Mouse (Mus musculus): ENCODE measurements around the gene Pygb.

DNA sequence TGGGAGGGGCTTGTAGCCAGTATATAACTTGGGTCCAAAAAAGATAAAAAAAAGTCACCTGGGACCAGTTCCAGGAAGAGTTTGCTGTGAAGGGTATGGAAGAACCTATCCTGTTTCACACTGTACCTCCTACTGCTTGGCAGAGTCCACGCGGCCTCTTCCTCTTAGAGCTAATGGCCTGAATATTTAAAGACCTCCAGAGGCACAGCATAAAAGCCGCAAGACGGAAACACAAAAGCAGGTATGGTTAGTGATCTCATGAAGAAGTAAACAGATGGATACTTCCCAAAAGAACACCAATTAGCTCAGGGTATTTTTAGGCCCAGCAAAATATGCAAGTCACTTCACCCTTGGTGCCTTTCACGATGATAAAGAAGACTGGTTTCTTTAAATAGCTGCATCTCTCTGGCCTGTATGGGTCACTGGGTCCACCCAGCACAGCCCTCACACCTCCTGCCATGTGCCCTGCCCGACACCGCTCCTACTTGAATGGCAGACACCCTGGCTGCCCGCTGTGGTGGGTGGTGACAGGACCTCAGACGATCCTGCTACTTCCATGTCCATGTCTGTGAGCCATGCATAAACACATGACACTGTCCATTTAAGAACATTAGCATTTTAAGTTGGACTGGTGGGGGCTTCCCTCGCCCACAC is 13.9 kb upstream of the Pygb start:
- no peak for TF ChIP-seq CTCF (IDR thresholded peaks at IDR 0.05; ENCODE audit: low read depth, low read length)
- no peak for TF ChIP-seq TAL1 (conservative IDR thresholded peaks at IDR 0.05; ENCODE audit: low read depth, low read length)
